Mouse (Mus musculus) left cerebral cortex, adult 6 months (tissue): Measurements from ENCODE around the gene Inca1. TPM values are rescaled to one million over a fixed set of nuclear protein-coding genes. Genes with fewer than 3 reads are reported as not detected.

Source experiments
- long read RNA-seq, 2 experiments: library from polyadenylated mRNA; unstranded; transcript quantifications; one replicate each; pipeline ENCODE4 v2.0.0; 2019 to 2020
- polyA plus RNA-seq: library from polyadenylated mRNA; unstranded; fragments of <200 nt; fragmentation: Nextera tagmentation; gene quantifications from 2 replicates; pipeline ENCODE4 v1.2.3, GENCODE M21; 2021

Gene Inca1
- 3.7 and 3.8 TPM in 2 replicates for polyA plus RNA-seq
- long read RNA-seq, experiment 1, partial matches to known transcripts: 0 of 3 reads
- long read RNA-seq, experiment 1, other reads (novel, unspliced or antisense): 2 of 3 reads
- long read RNA-seq, experiment 2, partial matches to known transcripts: 2 of 5 reads
- long read RNA-seq, experiment 2, other reads (novel, unspliced or antisense): 1 of 5 reads

GRCm38 (mm10) chr11:70699722-70700556 is at the start of gene Inca1, which contains the start of gene Kif1c:
Gene Inca1, minus strand, starts transcription at chr11:70700155.
Gene Kif1c, plus strand, starts transcription at chr11:70700548.

GRCm38 (mm10) chr11:70687601-70688199 is 12.3 kb downstream of the Inca1 start, which contains the start of gene Camta2:
Gene Camta2, minus strand, starts transcription at chr11:70688105.

GRCm38 (mm10) chr11:70668771-70669505 is 31.0 kb downstream of the Inca1 start, which contains the start of gene Spag7:
Gene Spag7, minus strand, starts transcription at chr11:70669416.

GRCm38 (mm10) chr11:70656964-70657363 is 43.0 kb downstream of the Inca1 start, which contains the start of gene Eno3:
Gene Eno3, plus strand, starts transcription at chr11:70657202.

GRCm38 (mm10) chr11:70654198-70654922 is 45.6 kb downstream of the Inca1 start, which contains the start of gene Pfn1:
Gene Pfn1, minus strand, starts transcription at chr11:70654644.

GRCm38 (mm10) chr11:70646691-70647650 is 53.0 kb downstream of the Inca1 start, which contains the start of the genes Rnf167 and Slc25a11:
Gene Rnf167, plus strand, starts transcription at chr11:70647235.
Gene Slc25a11, minus strand, starts transcription at chr11:70647479.

GRCm38 (mm10) chr11:70638714-70639278 is 61.2 kb downstream of the Inca1 start, which contains the start of gene Gp1ba:
Gene Gp1ba, plus strand, starts transcription at chr11:70639122.

Other genes starting within 250 kb of the Inca1 start
- 17.4 and 19.0 TPM in 2 replicates for gene Med11, start 248.2 kb downstream of the Inca1 start, polyA plus RNA-seq
- gene Zmynd15, start 240.7 kb downstream of the Inca1 start, polyA plus RNA-seq: 0.15 TPM in 1 of 2 replicates, not detected in the other
- 2.2 and 3.3 TPM in 2 replicates for gene Cxcl16, start 240.2 kb downstream of the Inca1 start, polyA plus RNA-seq
- 0.38 and 0.93 TPM in 2 replicates for gene Tm4sf5, start 194.9 kb downstream of the Inca1 start, polyA plus RNA-seq
- gene Vmo1, start 185.5 kb downstream of the Inca1 start, polyA plus RNA-seq: 0.33 and 0.36 TPM in 2 replicates
- gene Gltpd2, start 181.0 kb downstream of the Inca1 start, polyA plus RNA-seq: 0.38 TPM in 1 of 2 replicates, not detected in the other
- gene Psmb6, start 174.8 kb downstream of the Inca1 start, polyA plus RNA-seq: 559 and 574 TPM in 2 replicates
- not detected in 2 replicates for gene Gm40193, start 167.2 kb downstream of the Inca1 start, polyA plus RNA-seq
- 5.1 and 8.5 TPM in 2 replicates for gene Pld2, start 160.1 kb downstream of the Inca1 start, polyA plus RNA-seq
- 16.0 and 79.5 TPM in 2 replicates for gene Mink1, start 137.3 kb downstream of the Inca1 start, polyA plus RNA-seq
- gene 4930544D05Rik, start 84.3 kb downstream of the Inca1 start, polyA plus RNA-seq: not detected in 2 replicates
- 0.31 TPM in 1 of 2 replicates, not detected in the other for gene Chrne, start 80.9 kb downstream of the Inca1 start, polyA plus RNA-seq
- 0.10 TPM in 2 replicates for gene Gp1ba, start 61.0 kb downstream of the Inca1 start, polyA plus RNA-seq
- gene Rnf167, start 52.9 kb downstream of the Inca1 start, polyA plus RNA-seq: 81.8 and 93.4 TPM in 2 replicates
- 175 and 205 TPM in 2 replicates for gene Slc25a11, start 52.7 kb downstream of the Inca1 start, polyA plus RNA-seq
- 296 and 431 TPM in 2 replicates for gene Pfn1, start 45.5 kb downstream of the Inca1 start, polyA plus RNA-seq
- gene Eno3, start 43.0 kb downstream of the Inca1 start, polyA plus RNA-seq: 4.1 and 5.0 TPM in 2 replicates
- 75.7 and 84.4 TPM in 2 replicates for gene Spag7, start 30.7 kb downstream of the Inca1 start, polyA plus RNA-seq
- 53.9 and 107 TPM in 2 replicates for gene Camta2, start 12.1 kb downstream of the Inca1 start, polyA plus RNA-seq
- 0.82 and 4.5 TPM in 2 replicates for gene Kif1c, start 393 bp upstream of the Inca1 start, polyA plus RNA-seq
- gene Zfp3, start 64.1 kb upstream of the Inca1 start, polyA plus RNA-seq: 10.3 and 10.8 TPM in 2 replicates
- 0.20 TPM in 1 of 2 replicates, not detected in the other for gene Scimp, start 112.4 kb upstream of the Inca1 start, polyA plus RNA-seq
- gene Rabep1, start 144.6 kb upstream of the Inca1 start, polyA plus RNA-seq: 88.3 and 101 TPM in 2 replicates